Mouse (Mus musculus) MEL-GATA-1-ER (cell line): Measurements from ENCODE around the gene Vmn1r193.
"Not testable (repeated sequence)": the region's sequence is repeated elsewhere in the genome, so short reads cannot be mapped to it uniquely, and the experiment has no call there.

Experiments
- DNase-seq: peaks from one replicate; pipeline ENCODE4 v3.0.0-alpha.2; 2012; ENCODE audit warnings: low read depth; ENCODE audit errors: extremely low read depth

The Vmn1r193 gene

GRCm38 (mm10) chr13:22223060-22223459, at the start of gene Vmn1r193:
TSS of gene Vmn1r193 (minus strand) at chr13:22223160.
- not testable (repeated sequence) for DNase-seq

- no peak for DNase-seq
Measured at GRCm38 (mm10) chr13:22271721-22272120, 48.8 kb upstream of the Vmn1r193 start.

- DNase-seq: not testable (repeated sequence)
Measured at GRCm38 (mm10) chr13:22270222-22270621, 47.3 kb upstream of the Vmn1r193 start, which contains the start of gene Vmn1r195. TSS of gene Vmn1r195 (plus strand) at chr13:22270522.

- DNase-seq: no peak
Measured at GRCm38 (mm10) chr13:22243915-22244314, 21.0 kb upstream of the Vmn1r193 start, which contains the start of gene Vmn1r194. TSS of gene Vmn1r194 (plus strand) at chr13:22244215.

GRCm38 (mm10) chr13:22192756-22193155, 30.2 kb downstream of the Vmn1r193 start:
- DNase-seq: not testable (repeated sequence)

- no peak for DNase-seq
Measured at GRCm38 (mm10) chr13:22191041-22191440, 31.9 kb downstream of the Vmn1r193 start, which contains the start of gene Vmn1r192. TSS of gene Vmn1r192 (minus strand) at chr13:22191141.

GRCm38 (mm10) chr13:22190385-22190784, 32.6 kb downstream of the Vmn1r193 start:
- no peak for DNase-seq

- DNase-seq: no peak
Measured at GRCm38 (mm10) chr13:22189313-22189712, 33.6 kb downstream of the Vmn1r193 start.

GRCm38 (mm10) chr13:22183869-22184268, 39.1 kb downstream of the Vmn1r193 start, which contains the start of gene Vmn1r191:
TSS of gene Vmn1r191 (minus strand) at chr13:22183969.
- no peak for DNase-seq

- no peak for DNase-seq
Measured at GRCm38 (mm10) chr13:22168416-22168815, 54.5 kb downstream of the Vmn1r193 start.
